ENCODE assay signal across 8 mouse cellular contexts in genomic region chr7:29155196-29155837, GRCm38 (mm10). TPM values are rescaled to one million over a fixed set of nuclear protein-coding genes. Genes with fewer than 3 reads are reported as not detected.
A peak's percentile ranks its signal among the peaks of the same experiment; 100 is the strongest.
DNase-seq lines count a peak whose midpoint lies in the region; ATAC-seq and TF ChIP-seq lines count a peak whose summit lies in the region.

No protein-coding gene starts in this region.

- H3K9me3 ChIP-seq in hindbrain, postnatal 0 days (ENCODE audit: low read length), result no peaks in the 10 kb centered on the region

- ATAC-seq in common myeloid progenitor, adult 5-6 weeks (replicated peaks; ENCODE audit: low read depth, poor library complexity, severe bottlenecking), result peak; percentile 75
- peak; percentile 91 for ATAC-seq in hindbrain, postnatal 0 days

- H3K4me1 ChIP-seq in hindbrain, postnatal 0 days (ENCODE audit: insufficient read depth, low read length), result 0 out of 2 replicates have a peak, but pooled peaks cover 3% of the 10 kb centered on the region

- intact Hi-C loops in gastrocnemius, adult 2 months (cut with DNase I), result no loop called here
- intact Hi-C loops in left cerebral cortex, adult 2 months (cut with DNase I), result no loop called here

- TF ChIP-seq CTCF in gastrocnemius, adult 2 months (IDR thresholded peaks at IDR 0.05), result peak; percentile 54
- no peak for TF ChIP-seq CTCF in hindbrain, postnatal 0 days (IDR thresholded peaks at IDR 0.05; ENCODE audit: low read depth)
- TF ChIP-seq CTCF in left cerebral cortex, adult 2 months (IDR thresholded peaks at IDR 0.05), result no peak; the same call in none of the 2 replicates

- H3K36me3 ChIP-seq in hindbrain, postnatal 0 days (ENCODE audit: insufficient read depth, low read length), result no peaks in the 10 kb centered on the region
- no peaks in the 10 kb centered on the region; the same call in 1 of the 2 replicates for H3K36me3 ChIP-seq in macrophage (ENCODE audit: inconsistent target)

- peak overlapping the region; percentile 97 for H3K27ac ChIP-seq in gastrocnemius, adult 2 months
- peak overlapping the region; percentile 92 for H3K27ac ChIP-seq in hindbrain, postnatal 0 days
- peak overlapping the region; percentile 90 for H3K27ac ChIP-seq in left cerebral cortex, adult 2 months
- H3K27ac ChIP-seq in macrophage, result no peak overlapping the region

- H3K79me2 ChIP-seq in macrophage (ENCODE audit: inconsistent target), result no peaks in the 10 kb centered on the region

- H3K27me3 ChIP-seq in hindbrain, postnatal 0 days (ENCODE audit: insufficient read depth, low read length), result no peaks in the 10 kb centered on the region

- H3K4me3 ChIP-seq in gastrocnemius, adult 2 months, result peak overlapping the region; percentile 93
- peak overlapping the region; percentile 82 for H3K4me3 ChIP-seq in hindbrain, postnatal 0 days (ENCODE audit: low read length)
- H3K4me3 ChIP-seq in left cerebral cortex, adult 2 months, result peak overlapping the region; percentile 76
- peak overlapping the region; percentile 21; the same call in 1 of the 2 replicates for H3K4me3 ChIP-seq in macrophage (ENCODE audit: inconsistent target)

- 7% methylated on average over 36 of the region's 37 CpGs for WGBS in hindbrain, postnatal 0 days
- 10% methylated on average over 37 of the region's 37 CpGs for WGBS in macrophage (ENCODE audit: missing documents)

- DNase-seq in adipocyte (ENCODE audit: low spot score), result peak; percentile 59
- DNase-seq in gastrocnemius, adult 2 months, result peak; percentile 95
- DNase-seq in hindbrain, postnatal 0 days (ENCODE audit: low spot score), result peak; percentile 92
- peak; percentile 90 to 92 for DNase-seq in left cerebral cortex, adult 2 months (ENCODE audit: extremely low spot score in 1 of 2, low spot score in 2 of 2)
- peak; percentile 92 to 93 for DNase-seq in right cerebral cortex, postnatal 10 days (ENCODE audit: low spot score in 2 of 2)
- DNase-seq in urinary bladder, postnatal 25 days (ENCODE audit: low spot score), result peak; percentile 86

- H3K4me2 ChIP-seq in hindbrain, postnatal 0 days (ENCODE audit: low read depth, low read length), result peak overlapping the region; percentile 92

- peak overlapping the region; percentile 80 for H3K9ac ChIP-seq in hindbrain, postnatal 0 days (replicated peaks; ENCODE audit: low read length)

RNA-seq across cellular contexts. Expression of gene Fam98c, which starts 0.7 kb away (rescaled TPM):
- 23.2 and 28.2 TPM in 2 replicates for total RNA-seq in common myeloid progenitor, adult 5-6 weeks (2017)
- 10 to 100 TPM; 10.2 to 11.5 TPM for total RNA-seq in gastrocnemius, adult 2 months (2021)
- 48.7 and 67.4 TPM in 2 replicates for total RNA-seq in hindbrain, postnatal 0 days (2014; rRNA removed)
- polyA plus RNA-seq in hindbrain, postnatal 0 days (2015; fragmentation: Nextera tagmentation; extraction: Ambion mirVana), result 51.8 and 54.3 TPM in 2 replicates
- total RNA-seq in left cerebral cortex, adult 2 months (2021), result 10 to 100 TPM; 34.3 to 38.3 TPM
- 10 to 100 TPM in 24 of 26 experiments, 1 to 10 TPM in 2; 8.8 to 41.7 (median 20.5) TPM for total RNA-seq in macrophage (2018; cell fraction: chromatin; rRNA removed)
- 10 to 100 TPM in 12 of 26 experiments, 1 to 10 TPM in 14; 6.3 to 13.0 (median 9.8) TPM for total RNA-seq in macrophage (2018; cell fraction: cytosol; rRNA removed)
- total RNA-seq in macrophage (2018; cell fraction: nucleus; rRNA removed), result 10 to 100 TPM in 24 of 26 experiments, 1 to 10 TPM in 2; 6.7 to 41.3 (median 19.7) TPM
- polyA plus RNA-seq in macrophage (2018), result 6.9 to 13.8 TPM (median 12.9 TPM) in 3 replicates

RNA-seq across cellular contexts. Expression of gene Ggn, which starts 14.7 kb away (rescaled TPM):
- total RNA-seq in common myeloid progenitor, adult 5-6 weeks (2017), result 0.92 and 1.6 TPM in 2 replicates
- under 1 TPM; 0.14 to 0.20 TPM for total RNA-seq in gastrocnemius, adult 2 months (2021)
- total RNA-seq in hindbrain, postnatal 0 days (2014; rRNA removed), result 0.73 and 0.75 TPM in 2 replicates
- 0.41 and 0.74 TPM in 2 replicates for polyA plus RNA-seq in hindbrain, postnatal 0 days (2015; fragmentation: Nextera tagmentation; extraction: Ambion mirVana)
- 1 to 10 TPM; 1.4 to 1.8 TPM for total RNA-seq in left cerebral cortex, adult 2 months (2021)
- 1 to 10 TPM in 7 of 26 experiments, under 1 TPM in 10, not detected in 9; 0.16 to 1.4 (median 0.79) TPM for total RNA-seq in macrophage (2018; cell fraction: chromatin; rRNA removed)
- total RNA-seq in macrophage (2018; cell fraction: cytosol; rRNA removed), result 1 to 10 TPM in 1 of 26 experiments, under 1 TPM in 25; 0.27 to 1.1 (median 0.50) TPM
- total RNA-seq in macrophage (2018; cell fraction: nucleus; rRNA removed), result 1 to 10 TPM in 7 of 26 experiments, under 1 TPM in 15, not detected in 4; 0.18 to 1.9 (median 0.64) TPM
- 0.40 to 0.90 TPM (median 0.70 TPM) in 3 replicates for polyA plus RNA-seq in macrophage (2018)

RNA-seq across cellular contexts. Expression of gene Spred3, which starts 14.9 kb away (rescaled TPM):
- total RNA-seq in common myeloid progenitor, adult 5-6 weeks (2017), result 1.2 and 3.8 TPM in 2 replicates
- 1 to 10 TPM; 1.0 to 1.6 TPM for total RNA-seq in gastrocnemius, adult 2 months (2021)
- 27.4 and 30.8 TPM in 2 replicates for total RNA-seq in hindbrain, postnatal 0 days (2014; rRNA removed)
- polyA plus RNA-seq in hindbrain, postnatal 0 days (2015; fragmentation: Nextera tagmentation; extraction: Ambion mirVana), result 11.1 and 11.2 TPM in 2 replicates
- 10 to 100 TPM; 56.0 to 59.3 TPM for total RNA-seq in left cerebral cortex, adult 2 months (2021)
- total RNA-seq in macrophage (2018; cell fraction: chromatin; rRNA removed), result 10 to 100 TPM in 20 of 26 experiments, 1 to 10 TPM in 6; 6.8 to 28.2 (median 12.9) TPM
- 1 to 10 TPM in 4 of 26 experiments, under 1 TPM in 22; 0.27 to 2.0 (median 0.63) TPM for total RNA-seq in macrophage (2018; cell fraction: cytosol; rRNA removed)
- total RNA-seq in macrophage (2018; cell fraction: nucleus; rRNA removed), result 10 to 100 TPM in 13 of 26 experiments, 1 to 10 TPM in 13; 4.5 to 20.3 (median 9.9) TPM
- 0.95 to 2.3 TPM (median 1.6 TPM) in 3 replicates for polyA plus RNA-seq in macrophage (2018)

RNA-seq across cellular contexts. Expression of gene Rasgrp4, which starts 20.7 kb away (rescaled TPM):
- 0.41 and 0.63 TPM in 2 replicates for total RNA-seq in common myeloid progenitor, adult 5-6 weeks (2017)
- under 1 TPM; 0.61 to 0.84 TPM for total RNA-seq in gastrocnemius, adult 2 months (2021)
- total RNA-seq in hindbrain, postnatal 0 days (2014; rRNA removed), result 2.9 and 3.3 TPM in 2 replicates
- 0.84 and 1.3 TPM in 2 replicates for polyA plus RNA-seq in hindbrain, postnatal 0 days (2015; fragmentation: Nextera tagmentation; extraction: Ambion mirVana)
- total RNA-seq in left cerebral cortex, adult 2 months (2021), result 1 to 10 TPM; 1.2 to 1.4 TPM
- 10 to 100 TPM in 8 of 26 experiments, 1 to 10 TPM in 18; 1.9 to 20.4 (median 7.0) TPM for total RNA-seq in macrophage (2018; cell fraction: chromatin; rRNA removed)
- total RNA-seq in macrophage (2018; cell fraction: cytosol; rRNA removed), result 1 to 10 TPM in 22 of 26 experiments, under 1 TPM in 4; 0.72 to 6.4 (median 2.6) TPM
- total RNA-seq in macrophage (2018; cell fraction: nucleus; rRNA removed), result 10 to 100 TPM in 13 of 26 experiments, 1 to 10 TPM in 13; 3.1 to 31.7 (median 10.5) TPM
- polyA plus RNA-seq in macrophage (2018), result 1.8 to 9.4 TPM (median 2.2 TPM) in 3 replicates

RNA-seq across cellular contexts. Expression of gene Psmd8, which starts 25.2 kb away (rescaled TPM):
- total RNA-seq in common myeloid progenitor, adult 5-6 weeks (2017), result 130 and 171 TPM in 2 replicates
- 100 to 1,000 TPM; 142 to 228 TPM for total RNA-seq in gastrocnemius, adult 2 months (2021)
- 320 and 323 TPM in 2 replicates for total RNA-seq in hindbrain, postnatal 0 days (2014; rRNA removed)
- 285 and 286 TPM in 2 replicates for polyA plus RNA-seq in hindbrain, postnatal 0 days (2015; fragmentation: Nextera tagmentation; extraction: Ambion mirVana)
- 100 to 1,000 TPM; 128 to 132 TPM for total RNA-seq in left cerebral cortex, adult 2 months (2021)
- 100 to 1,000 TPM; 145 to 453 (median 242) TPM for total RNA-seq in macrophage (2018; cell fraction: chromatin; rRNA removed)
- 100 to 1,000 TPM; 264 to 504 (median 382) TPM for total RNA-seq in macrophage (2018; cell fraction: cytosol; rRNA removed)
- 100 to 1,000 TPM; 154 to 428 (median 265) TPM for total RNA-seq in macrophage (2018; cell fraction: nucleus; rRNA removed)
- polyA plus RNA-seq in macrophage (2018), result 296 to 477 TPM (median 343 TPM) in 3 replicates

Comparison
In these comparisons a context has a peak if more than half of its experiments do, and no peak if none do; other contexts are left out.
1. H3K4me3 ChIP-seq: peak in every context shown above with its lines; median percentile 93 in gastrocnemius, adult 2 months; 82 in hindbrain, postnatal 0 days; 76 in left cerebral cortex, adult 2 months; 21 in macrophage.